Mouse (Mus musculus): ENCODE results near the gene Laptm4a. TPM values are rescaled to one million over a fixed set of nuclear protein-coding genes. Genes with fewer than 3 reads are reported as not detected.

Gene Laptm4a
- polyA plus RNA-seq, 1 experiment: 363 TPM

- WGBS: 10% methylated on average over 4 of the region's 4 CpGs
- Histone ChIP-seq H3K4me1 (ENCODE audit: control insufficient read depth, insufficient read depth, low read length) (peaks cover 6% of the 10 kb centered on the region), H3K4me3 (replicated peaks; ENCODE audit: extremely low read depth, low read depth, low read length) (no peak overlapping the region)
- TF ChIP-seq POLR2A (IDR thresholded peaks at IDR 0.05; ENCODE audit: borderline replicate concordance, extremely low read depth, low read depth, low read length) (no peak), CTCF (IDR thresholded peaks at IDR 0.05; ENCODE audit: insufficient read depth, low read length) (no peak)
- no peak for DNase-seq
Measured at GRCm38 (mm10) chr12:8885146-8885543, 36.3 kb upstream of the Laptm4a start.

GRCm38 (mm10) chr12:8885950-8886349, 35.5 kb upstream of the Laptm4a start:
- Histone ChIP-seq H3K4me1 (ENCODE audit: control insufficient read depth, insufficient read depth, low read length) (peaks cover 6% of the 10 kb centered on the region), H3K4me3 (replicated peaks; ENCODE audit: extremely low read depth, low read depth, low read length) (no peak overlapping the region)
- WGBS: 68% methylated on average over 3 of the region's 3 CpGs
- no peak for DNase-seq
- no peak for TF ChIP-seq POLR2A (IDR thresholded peaks at IDR 0.05; ENCODE audit: borderline replicate concordance, extremely low read depth, low read depth, low read length)
- TF ChIP-seq CTCF (IDR thresholded peaks at IDR 0.05; ENCODE audit: insufficient read depth, low read length): no peak

GRCm38 (mm10) chr12:8888445-8888844, 33.0 kb upstream of the Laptm4a start:
- WGBS: 66% methylated on average over 7 of the region's 7 CpGs
- DNase-seq: no peak
- Histone ChIP-seq H3K4me1 (ENCODE audit: control insufficient read depth, insufficient read depth, low read length) (peaks cover 6% of the 10 kb centered on the region), H3K4me3 (replicated peaks; ENCODE audit: extremely low read depth, low read depth, low read length) (no peak overlapping the region)
- TF ChIP-seq CTCF (IDR thresholded peaks at IDR 0.05; ENCODE audit: insufficient read depth, low read length) (no peak), POLR2A (IDR thresholded peaks at IDR 0.05; ENCODE audit: borderline replicate concordance, extremely low read depth, low read depth, low read length) (no peak)

GRCm38 (mm10) chr12:8889117-8889665, 32.3 kb upstream of the Laptm4a start:
- DNase-seq: peak; percentile 76
- WGBS: 16% methylated on average over 10 of the region's 10 CpGs
- TF ChIP-seq POLR2A (IDR thresholded peaks at IDR 0.05; ENCODE audit: borderline replicate concordance, extremely low read depth, low read depth, low read length): no peak
- peak; percentile 96 for TF ChIP-seq CTCF (IDR thresholded peaks at IDR 0.05; ENCODE audit: insufficient read depth, low read length)
- H3K4me1 ChIP-seq (ENCODE audit: control insufficient read depth, insufficient read depth, low read length): peaks cover 6% of the 10 kb centered on the region
- no peak overlapping the region for H3K4me3 ChIP-seq (replicated peaks; ENCODE audit: extremely low read depth, low read depth, low read length)

- Histone ChIP-seq H3K4me3 (replicated peaks; ENCODE audit: extremely low read depth, low read depth, low read length) (peak overlapping the region; percentile 41), H3K4me1 (ENCODE audit: control insufficient read depth, insufficient read depth, low read length) (no peaks in the 10 kb centered on the region)
- TF ChIP-seq CTCF (IDR thresholded peaks at IDR 0.05; ENCODE audit: insufficient read depth, low read length): no peak
- no peak for TF ChIP-seq POLR2A (IDR thresholded peaks at IDR 0.05; ENCODE audit: borderline replicate concordance, extremely low read depth, low read depth, low read length)
- WGBS: 45% methylated on average over 14 of the region's 21 CpGs
- no peak for DNase-seq
Measured at GRCm38 (mm10) chr12:8892876-8893532, 28.5 kb upstream of the Laptm4a start.

GRCm38 (mm10) chr12:8897140-8897539, 24.3 kb upstream of the Laptm4a start:
- no peak for DNase-seq
- Histone ChIP-seq H3K4me1 (ENCODE audit: control insufficient read depth, insufficient read depth, low read length) (peaks cover 5% of the 10 kb centered on the region; the same call in 1 of the 2 replicates), H3K4me3 (replicated peaks; ENCODE audit: extremely low read depth, low read depth, low read length) (no peak overlapping the region)
- TF ChIP-seq POLR2A (IDR thresholded peaks at IDR 0.05; ENCODE audit: borderline replicate concordance, extremely low read depth, low read depth, low read length) (no peak), CTCF (IDR thresholded peaks at IDR 0.05; ENCODE audit: insufficient read depth, low read length) (no peak)
- WGBS: 74% methylated on average over 7 of the region's 7 CpGs

GRCm38 (mm10) chr12:8898879-8899785, 22.3 kb upstream of the Laptm4a start:
- Histone ChIP-seq H3K4me1 (ENCODE audit: control insufficient read depth, insufficient read depth, low read length) (peaks cover 5% of the 10 kb centered on the region; the same call in 1 of the 2 replicates), H3K4me3 (replicated peaks; ENCODE audit: extremely low read depth, low read depth, low read length) (no peak overlapping the region)
- 70% methylated on average over 19 of the region's 19 CpGs for WGBS
- no peak for TF ChIP-seq POLR2A (IDR thresholded peaks at IDR 0.05; ENCODE audit: borderline replicate concordance, extremely low read depth, low read depth, low read length)
- no peak for TF ChIP-seq CTCF (IDR thresholded peaks at IDR 0.05; ENCODE audit: insufficient read depth, low read length)
- no peak for DNase-seq

GRCm38 (mm10) chr12:8900107-8900698, 21.3 kb upstream of the Laptm4a start:
- no peak overlapping the region for H3K4me3 ChIP-seq (replicated peaks; ENCODE audit: extremely low read depth, low read depth, low read length)
- no peak for DNase-seq
- TF ChIP-seq CTCF (IDR thresholded peaks at IDR 0.05; ENCODE audit: insufficient read depth, low read length) (no peak), POLR2A (IDR thresholded peaks at IDR 0.05; ENCODE audit: borderline replicate concordance, extremely low read depth, low read depth, low read length) (no peak)
- WGBS: 29% methylated on average over 4 of the region's 4 CpGs
- peaks cover 5% of the 10 kb centered on the region; the same call in 1 of the 2 replicates for H3K4me1 ChIP-seq (ENCODE audit: control insufficient read depth, insufficient read depth, low read length)

All from lung, adult 2 months (tissue).